ENCODE assay signal across 8 mouse cellular contexts in the genomic region with DNA sequence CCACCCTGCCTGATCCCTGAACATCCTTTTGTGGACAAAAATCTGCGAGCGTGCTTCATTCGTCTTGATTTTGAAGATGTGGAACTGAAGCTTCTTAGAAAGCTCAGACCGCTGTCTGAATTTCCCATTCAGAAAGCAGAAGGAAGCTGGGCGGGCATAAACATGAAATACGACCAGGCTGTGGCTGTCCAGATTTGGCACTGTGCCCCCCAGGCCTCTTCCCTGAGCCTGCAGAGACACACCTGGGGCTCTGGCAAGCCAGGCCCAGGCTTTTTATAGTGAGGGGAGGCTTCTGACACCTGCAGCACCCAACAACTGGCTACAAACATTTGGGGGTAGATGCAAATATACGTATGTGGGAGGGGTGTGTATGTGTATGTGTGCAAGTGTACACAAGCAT.
A peak's percentile ranks its signal among the peaks of the same experiment; 100 is the strongest.
DNase-seq lines count a peak whose midpoint lies in the region; ATAC-seq lines count a peak whose summit lies in the region.

No protein-coding gene starts in this region.

- DNase-seq in cerebellum, postnatal 10 days = peak; percentile 69 to 73
- DNase-seq in cerebellum, adult 11 months = no peak
- peak; percentile 45 for DNase-seq in thymus, postnatal 14 days
- DNase-seq in thymus, postnatal 10 days (ENCODE audit: low spot score in 2 of 2) = no peak
- peak; percentile 70 to 79 for DNase-seq in kidney, postnatal 25 days
- no peak for DNase-seq in ovary, adult 18-20 months (ENCODE audit: low spot score)
- DNase-seq in yolk sac, embryonic 10.5 days (ENCODE audit: low spot score) = no peak

- ATAC-seq in frontal cortex, adult (ENCODE audit: low TSS enrichment) = no peak

Comparison
In these comparisons a context has a peak if more than half of its experiments do, and no peak if none do; other contexts are left out.
1. DNase-seq: peak in cerebellum, postnatal 10 days (2 of 2), thymus, postnatal 14 days (single experiment) and kidney, postnatal 25 days (2 of 2); none in cerebellum, adult 11 months (single experiment), thymus, postnatal 10 days (0 of 2), ovary, adult 18-20 months (single experiment) and yolk sac, embryonic 10.5 days (single experiment).